Mouse (Mus musculus) left cerebral cortex, adult 8-10 months (tissue): ENCODE measurements around the gene Tecpr1. TPM values are rescaled to one million over a fixed set of nuclear protein-coding genes. Genes with fewer than 3 reads are reported as not detected.

ENCODE experiments used
- DNase-seq, 2 experiments: peaks; one replicate each; pipeline ENCODE4 v3.0.0; 2022; ENCODE audit warnings: low spot score in 2 of 2
- total RNA-seq, 4 experiments: library from RNA; stranded (reverse); gene quantifications; 2 replicates each; pipeline ENCODE4 v1.2.4; 2022

Tecpr1 gene
- total RNA-seq, 4 experiments from 2014 or later = 88.3 to 96.5 (median 92.1) TPM

GRCm38 (mm10) chr5:144251876-144252577 lies 28.6 kb upstream of the Tecpr1 start:
- no peak for DNase-seq

GRCm38 (mm10) chr5:144249871-144250270 lies 26.5 kb upstream of the Tecpr1 start:
- no peak for DNase-seq

GRCm38 (mm10) chr5:144247906-144248585 lies 24.6 kb upstream of the Tecpr1 start:
- no peak for DNase-seq

GRCm38 (mm10) chr5:144247307-144247706 lies 23.9 kb upstream of the Tecpr1 start:
- DNase-seq = no peak

GRCm38 (mm10) chr5:144246669-144247068 lies 23.3 kb upstream of the Tecpr1 start:
- DNase-seq = no peak

GRCm38 (mm10) chr5:144245592-144245991 lies 22.2 kb upstream of the Tecpr1 start:
- no peak for DNase-seq

- DNase-seq = no peak
These were observed 20.6 kb upstream of the Tecpr1 start, which contains the start of gene Bri3 for GRCm38 (mm10) chr5:144243901-144244487. Gene Bri3 (plus strand): TSS chr5:144244437.

GRCm38 (mm10) chr5:144238969-144239368 lies 15.6 kb upstream of the Tecpr1 start:
- DNase-seq = no peak

- no peak for DNase-seq
These were observed 11.3 kb upstream of the Tecpr1 start for GRCm38 (mm10) chr5:144234714-144235113.

- no peak for DNase-seq
These were observed 10.8 kb upstream of the Tecpr1 start for GRCm38 (mm10) chr5:144234222-144234621.

GRCm38 (mm10) chr5:144232531-144232930 lies 9.1 kb upstream of the Tecpr1 start:
- no peak for DNase-seq

- no peak for DNase-seq
These were observed 8.0 kb upstream of the Tecpr1 start for GRCm38 (mm10) chr5:144231410-144231809.

- DNase-seq = no peak
These were observed 6.8 kb upstream of the Tecpr1 start for GRCm38 (mm10) chr5:144230216-144230615.

- no peak for DNase-seq
These were observed 2.8 kb upstream of the Tecpr1 start for GRCm38 (mm10) chr5:144226220-144226619.

GRCm38 (mm10) chr5:144223899-144224816 lies 743 bp upstream of the Tecpr1 start:
- no peak for DNase-seq

- DNase-seq = no peak
These were observed 458 bp downstream of the Tecpr1 start for GRCm38 (mm10) chr5:144222811-144223502.

- no peak for DNase-seq
These were observed 2.1 kb downstream of the Tecpr1 start for GRCm38 (mm10) chr5:144221305-144221704.

- no peak for DNase-seq
These were observed 3.5 kb downstream of the Tecpr1 start for GRCm38 (mm10) chr5:144219936-144220335.

- DNase-seq = no peak
These were observed 4.1 kb downstream of the Tecpr1 start for GRCm38 (mm10) chr5:144219306-144219705.

GRCm38 (mm10) chr5:144218061-144218460 lies 5.4 kb downstream of the Tecpr1 start:
- no peak for DNase-seq

GRCm38 (mm10) chr5:144215992-144216391 lies 7.4 kb downstream of the Tecpr1 start:
- no peak for DNase-seq
